Mouse (Mus musculus) hindbrain, embryonic 12.5 days (tissue): Measurements from ENCODE around the gene Tgfbrap1. TPM values are rescaled to one million over a fixed set of nuclear protein-coding genes. Genes with fewer than 3 reads are reported as not detected.

ENCODE experiments used
- ATAC-seq: fragments of 200-750 bp; cut with Nextera tagmentation; 2 replicates; pipeline ENCODE4 v1.8.0; 2017; ENCODE audit warnings: moderate TSS enrichment; ENCODE audit not compliant: low FRiP score
- H3K27ac ChIP-seq: fragments of 300-500 bp; sonication (generic); 2 replicates; pipeline ENCODE4 v1.5.1; 2016; ENCODE audit warnings: mild to moderate bottlenecking
- H3K27me3 ChIP-seq: fragments of 300-500 bp; sonication (generic); 2 replicates; pipeline ENCODE4 v1.6.1; 2016; ENCODE audit warnings: mild to moderate bottlenecking
- H3K36me3 ChIP-seq: fragments of 300-500 bp; sonication (generic); 2 replicates; pipeline ENCODE4 v1.6.1; 2016; ENCODE audit warnings: mild to moderate bottlenecking
- H3K4me1 ChIP-seq: fragments of 300-500 bp; sonication (generic); 2 replicates; pipeline ENCODE4 v1.6.1; 2016
- H3K4me2 ChIP-seq: fragments of 300-500 bp; sonication (generic); replicated peaks from 2 replicates; pipeline ENCODE4 v1.6.1; 2016; ENCODE audit warnings: mild to moderate bottlenecking
- H3K4me3 ChIP-seq: fragments of 300-500 bp; sonication (generic); 2 replicates; pipeline ENCODE4 v1.5.1; 2016; ENCODE audit warnings: mild to moderate bottlenecking
- H3K9ac ChIP-seq: fragments of 300-500 bp; sonication (generic); 2 replicates; pipeline ENCODE4 v1.6.1; 2016; ENCODE audit warnings: mild to moderate bottlenecking, moderate library complexity
- H3K9me3 ChIP-seq: fragments of 300-500 bp; sonication (generic); replicated peaks from 2 replicates; pipeline ENCODE4 v1.6.1; 2016; ENCODE audit warnings: mild to moderate bottlenecking
- WGBS: fragments of 180-500 bp; shearing (Covaris S2); methylation state at CpG from one replicate; pipeline ENCODE4 v1.1.7; 2016; 5-methylcytosine and 5-hydroxymethylcytosine counted together
- polyA plus RNA-seq: library from polyadenylated mRNA; unstranded; fragments of >200 nt; fragmentation: Nextera tagmentation; extraction: Ambion mirVana; gene quantifications from 2 replicates; pipeline ENCODE4 v1.2.1, GENCODE M21; 2016

Tgfbrap1 gene
- polyA plus RNA-seq, 1 experiment from 2014 or later = 16.9 TPM

GRCm38 (mm10) chr1:43131591-43131990 lies 33.2 kb upstream of the Tgfbrap1 start:
- ATAC-seq = no peak
- H3K4me3 ChIP-seq = no peak overlapping the region
- 91% methylated on average over 9 of the region's 9 CpGs for WGBS

GRCm38 (mm10) chr1:43130219-43130981 lies 32.0 kb upstream of the Tgfbrap1 start:
- Histone ChIP-seq H3K36me3 (0 out of 2 replicates have a peak, but pooled peaks cover 4% of the 10 kb centered on the region), H3K4me3 (no peak overlapping the region), H3K9me3 (no peaks in the 10 kb centered on the region), H3K4me1 (no peaks in the 10 kb centered on the region), H3K4me2 (no peak overlapping the region), H3K27me3 (no peaks in the 10 kb centered on the region), H3K9ac (no peak overlapping the region), H3K27ac (no peak overlapping the region)
- 77% methylated on average over 5 of the region's 5 CpGs for WGBS
- ATAC-seq = no peak

More at GRCm38 (mm10) chr1:43131591-43131990, 33.2 kb upstream of the Tgfbrap1 start:
- Histone ChIP-seq H3K27ac (no peak overlapping the region), H3K4me2 (no peak overlapping the region), H3K27me3 (no peaks in the 10 kb centered on the region), H3K9me3 (no peaks in the 10 kb centered on the region), H3K9ac (no peak overlapping the region), H3K36me3 (peaks cover 7% of the 10 kb centered on the region; the same call in 1 of the 2 replicates), H3K4me1 (no peaks in the 10 kb centered on the region)

GRCm38 (mm10) chr1:43127820-43128610 lies 29.6 kb upstream of the Tgfbrap1 start:
- Histone ChIP-seq H3K4me2 (no peak overlapping the region), H3K4me1 (no peaks in the 10 kb centered on the region), H3K9me3 (no peaks in the 10 kb centered on the region), H3K27me3 (no peaks in the 10 kb centered on the region), H3K27ac (no peak overlapping the region), H3K4me3 (no peak overlapping the region), H3K36me3 (0 out of 2 replicates have a peak, but pooled peaks cover 4% of the 10 kb centered on the region), H3K9ac (no peak overlapping the region)
- WGBS = 78% methylated on average over 8 of the region's 8 CpGs
- no peak for ATAC-seq

GRCm38 (mm10) chr1:43127196-43127595 lies 28.8 kb upstream of the Tgfbrap1 start:
- no peak for ATAC-seq
- Histone ChIP-seq H3K27ac (no peak overlapping the region), H3K27me3 (no peaks in the 10 kb centered on the region), H3K9ac (no peak overlapping the region), H3K4me3 (no peak overlapping the region), H3K36me3 (0 out of 2 replicates have a peak, but pooled peaks cover 4% of the 10 kb centered on the region), H3K9me3 (no peaks in the 10 kb centered on the region), H3K4me2 (no peak overlapping the region), H3K4me1 (no peaks in the 10 kb centered on the region)

- no peak for ATAC-seq
- Histone ChIP-seq H3K36me3 (0 out of 2 replicates have a peak, but pooled peaks cover 4% of the 10 kb centered on the region), H3K4me1 (no peaks in the 10 kb centered on the region), H3K4me2 (no peak overlapping the region), H3K9me3 (no peaks in the 10 kb centered on the region), H3K27ac (no peak overlapping the region), H3K4me3 (no peak overlapping the region), H3K27me3 (no peaks in the 10 kb centered on the region), H3K9ac (no peak overlapping the region)
- 85% methylated on average over 4 of the region's 4 CpGs for WGBS
Measured at GRCm38 (mm10) chr1:43124726-43125125, 26.3 kb upstream of the Tgfbrap1 start.

- WGBS = 91% methylated on average over 2 of the region's 2 CpGs
- H3K27ac ChIP-seq = no peak overlapping the region
- H3K27me3 ChIP-seq = no peaks in the 10 kb centered on the region
- H3K9me3 ChIP-seq = no peaks in the 10 kb centered on the region
- peaks cover 15% of the 10 kb centered on the region for H3K36me3 ChIP-seq
- H3K4me3 ChIP-seq = no peak overlapping the region
- H3K4me2 ChIP-seq = no peak overlapping the region
- no peaks in the 10 kb centered on the region for H3K4me1 ChIP-seq
- no peak for ATAC-seq
- no peak overlapping the region for H3K9ac ChIP-seq
Measured at GRCm38 (mm10) chr1:43122616-43123015, 24.2 kb upstream of the Tgfbrap1 start.

GRCm38 (mm10) chr1:43120950-43121349 lies 22.5 kb upstream of the Tgfbrap1 start:
- Histone ChIP-seq H3K4me1 (no peaks in the 10 kb centered on the region), H3K9ac (no peak overlapping the region), H3K4me2 (no peak overlapping the region), H3K9me3 (no peaks in the 10 kb centered on the region), H3K27me3 (no peaks in the 10 kb centered on the region), H3K4me3 (no peak overlapping the region), H3K27ac (no peak overlapping the region), H3K36me3 (peaks cover 28% of the 10 kb centered on the region)
- WGBS = 97% methylated on average over 5 of the region's 5 CpGs
- ATAC-seq = no peak

GRCm38 (mm10) chr1:43117435-43117834 lies 19.0 kb upstream of the Tgfbrap1 start:
- Histone ChIP-seq H3K4me1 (no peaks in the 10 kb centered on the region), H3K27me3 (no peaks in the 10 kb centered on the region), H3K4me2 (no peak overlapping the region), H3K4me3 (no peak overlapping the region), H3K9me3 (no peaks in the 10 kb centered on the region), H3K9ac (no peak overlapping the region), H3K27ac (no peak overlapping the region), H3K36me3 (peaks cover 54% of the 10 kb centered on the region)
- 97% methylated on average over 8 of the region's 8 CpGs for WGBS
- no peak for ATAC-seq

- ATAC-seq = no peak
- WGBS = 92% methylated on average over 2 of the region's 2 CpGs
- no peaks in the 10 kb centered on the region for H3K9me3 ChIP-seq
- H3K4me1 ChIP-seq = no peaks in the 10 kb centered on the region
- no peak overlapping the region for H3K4me3 ChIP-seq
- peaks cover 69% of the 10 kb centered on the region for H3K36me3 ChIP-seq
- no peak overlapping the region for H3K27ac ChIP-seq
- H3K27me3 ChIP-seq = no peaks in the 10 kb centered on the region
- no peak overlapping the region for H3K9ac ChIP-seq
- H3K4me2 ChIP-seq = no peak overlapping the region
Measured at GRCm38 (mm10) chr1:43112882-43113281, 14.4 kb upstream of the Tgfbrap1 start.

- no peaks in the 10 kb centered on the region for H3K9me3 ChIP-seq
- peaks cover 60% of the 10 kb centered on the region for H3K36me3 ChIP-seq
- no peak for ATAC-seq
- 54% methylated on average over 4 of the region's 4 CpGs for WGBS
- no peak overlapping the region for H3K4me3 ChIP-seq
- H3K4me2 ChIP-seq = no peak overlapping the region
- no peaks in the 10 kb centered on the region for H3K27me3 ChIP-seq
- no peaks in the 10 kb centered on the region for H3K4me1 ChIP-seq
- H3K27ac ChIP-seq = no peak overlapping the region
- no peak overlapping the region for H3K9ac ChIP-seq
Measured at GRCm38 (mm10) chr1:43110556-43110955, 12.1 kb upstream of the Tgfbrap1 start.

GRCm38 (mm10) chr1:43108729-43109128 lies 10.3 kb upstream of the Tgfbrap1 start:
- Histone ChIP-seq H3K4me1 (no peaks in the 10 kb centered on the region), H3K36me3 (peaks cover 53% of the 10 kb centered on the region), H3K9ac (no peak overlapping the region), H3K9me3 (no peaks in the 10 kb centered on the region), H3K27me3 (no peaks in the 10 kb centered on the region), H3K27ac (no peak overlapping the region), H3K4me2 (no peak overlapping the region), H3K4me3 (no peak overlapping the region)
- 92% methylated on average over 2 of the region's 2 CpGs for whole genome bisulfite sequencing
- no peak for ATAC-seq

GRCm38 (mm10) chr1:43094206-43094605 lies 4.2 kb downstream of the Tgfbrap1 start:
- H3K4me3 ChIP-seq = no peak overlapping the region
- no peak overlapping the region for H3K4me2 ChIP-seq
- 86% methylated on average over 2 of the region's 2 CpGs for WGBS
- H3K27ac ChIP-seq = no peak overlapping the region
- ATAC-seq = no peak
- no peaks in the 10 kb centered on the region for H3K9me3 ChIP-seq
- H3K36me3 ChIP-seq = no peaks in the 10 kb centered on the region
- H3K27me3 ChIP-seq = no peaks in the 10 kb centered on the region
- H3K9ac ChIP-seq = no peak overlapping the region
- peaks cover 30% of the 10 kb centered on the region for H3K4me1 ChIP-seq
